Mouse (Mus musculus) lung, postnatal 14 days (tissue): ENCODE measurements at regions not wholly inside any gene's neighbourhood (a gene's known extent, or its start where the extent isn't known, plus 50 kb on each side); places are given as distances from the start of the nearest gene placed in this dataset.

Experiments used
- DNase-seq: peaks from one replicate; pipeline ENCODE4 v3.0.0; 2021

DNA sequence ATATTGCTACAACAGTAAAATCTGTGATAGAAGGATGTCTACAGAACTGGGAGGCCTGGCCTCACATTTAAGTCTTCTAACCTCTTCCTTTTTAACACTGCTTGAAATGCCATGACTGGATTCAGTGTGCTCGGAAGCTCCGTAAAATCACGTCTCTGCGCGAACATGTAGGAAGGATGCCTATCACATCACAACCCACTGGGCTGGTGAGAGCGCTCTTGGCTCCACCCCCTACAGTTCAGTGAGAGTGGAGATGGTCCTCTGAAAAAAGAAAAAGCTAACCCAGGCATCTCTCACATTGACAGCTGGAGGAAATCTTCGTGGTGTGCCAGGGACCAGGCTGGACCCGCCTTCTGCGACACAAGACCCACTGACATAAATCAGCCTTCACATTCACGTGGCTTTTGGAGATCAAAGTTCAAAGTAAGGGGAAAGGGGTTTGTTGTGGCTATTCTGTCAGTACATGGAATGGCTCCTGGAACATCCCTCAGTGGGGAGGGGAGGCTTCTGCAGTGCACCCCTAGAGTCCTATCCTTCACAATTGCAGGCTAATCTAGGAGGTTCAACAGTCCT lies 230.8 kb upstream of the Jmjd1c start:
- DNase-seq, result no peak

DNA sequence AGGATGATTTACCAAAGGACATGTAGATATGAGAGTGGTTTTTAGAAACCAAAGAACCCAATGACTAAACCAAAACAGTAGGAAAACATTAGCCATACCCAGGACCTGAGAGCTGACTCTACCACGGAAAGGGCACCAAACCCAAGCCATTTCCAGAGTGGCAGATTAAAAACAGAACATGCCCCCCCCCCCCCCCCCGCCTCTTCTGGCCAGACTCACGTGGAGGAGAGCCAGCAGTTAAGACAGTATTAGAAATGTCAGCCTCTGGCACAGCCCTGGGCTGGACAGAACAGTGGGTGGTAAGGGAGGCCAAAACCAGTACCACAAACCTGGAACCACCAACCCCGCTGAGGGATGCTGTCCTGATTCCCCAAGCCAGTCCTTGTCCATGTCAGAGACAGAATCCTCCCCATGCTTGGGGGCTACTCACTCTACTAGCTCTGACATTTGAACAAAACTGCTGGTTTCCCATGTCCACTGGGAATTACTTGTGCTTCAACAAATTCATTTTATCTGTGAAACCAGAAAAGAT lies 224.7 kb upstream of the Jmjd1c start:
- DNase-seq, result no peak

DNA sequence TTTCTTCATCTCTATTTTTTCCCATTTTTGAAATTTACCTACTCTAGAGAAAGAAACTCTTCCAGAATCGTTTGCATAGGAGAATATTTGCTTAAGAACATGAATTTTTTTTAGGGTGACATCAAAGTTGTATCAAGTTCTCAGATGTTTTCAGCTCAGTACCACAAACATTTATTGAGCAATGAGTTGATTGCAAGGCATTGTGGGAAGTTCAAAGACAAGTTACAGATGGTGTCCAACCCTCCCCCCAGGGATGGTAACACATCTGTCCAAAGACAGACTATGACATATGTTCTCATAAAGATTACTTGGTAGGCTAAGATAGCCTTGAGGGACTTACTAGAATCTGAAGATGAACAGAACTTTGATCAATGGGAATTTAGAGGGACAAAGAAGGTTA lies 224.3 kb upstream of the Jmjd1c start:
- no peak for DNase-seq

DNA sequence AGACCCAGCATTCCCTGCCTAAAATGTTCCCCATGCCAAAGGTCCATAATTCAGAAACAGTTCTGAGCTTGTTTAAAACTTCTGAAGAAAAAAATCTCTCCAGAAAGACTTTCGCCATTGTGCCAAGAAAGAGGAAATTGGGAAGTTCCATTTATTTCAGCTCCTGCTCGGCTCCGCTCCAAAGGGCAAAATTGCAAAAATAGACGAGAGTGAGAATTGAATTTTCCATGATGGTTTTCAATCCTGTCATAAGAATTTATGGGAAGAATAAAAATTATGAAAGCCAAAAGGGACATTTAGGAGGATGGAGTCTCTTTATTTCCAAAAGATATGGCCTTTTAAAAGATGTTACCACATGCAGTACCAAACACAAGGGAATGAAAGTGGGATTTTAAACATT lies 222.5 kb upstream of the Jmjd1c start:
- peak; percentile 67 for DNase-seq

DNA sequence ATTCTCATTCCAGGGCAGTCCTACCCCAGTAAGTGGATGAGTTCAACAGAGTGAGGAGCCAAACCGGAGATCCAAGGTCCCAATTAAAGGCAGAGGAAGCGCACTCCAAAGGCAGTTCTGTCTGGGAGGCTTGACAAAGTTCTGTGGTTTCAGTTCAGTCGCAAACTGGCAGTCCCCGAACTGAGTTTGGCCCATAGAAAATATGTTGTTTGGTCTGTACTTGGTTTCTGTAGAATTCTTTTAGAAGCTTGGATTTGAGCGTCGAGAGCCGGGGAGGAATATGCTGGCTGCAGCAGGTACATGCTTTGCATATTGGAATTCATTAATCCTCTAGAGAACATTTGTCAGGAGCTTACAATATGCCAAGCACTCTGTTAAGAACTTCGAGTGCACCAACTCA lies 216.9 kb upstream of the Jmjd1c start:
- no peak for DNase-seq

DNA sequence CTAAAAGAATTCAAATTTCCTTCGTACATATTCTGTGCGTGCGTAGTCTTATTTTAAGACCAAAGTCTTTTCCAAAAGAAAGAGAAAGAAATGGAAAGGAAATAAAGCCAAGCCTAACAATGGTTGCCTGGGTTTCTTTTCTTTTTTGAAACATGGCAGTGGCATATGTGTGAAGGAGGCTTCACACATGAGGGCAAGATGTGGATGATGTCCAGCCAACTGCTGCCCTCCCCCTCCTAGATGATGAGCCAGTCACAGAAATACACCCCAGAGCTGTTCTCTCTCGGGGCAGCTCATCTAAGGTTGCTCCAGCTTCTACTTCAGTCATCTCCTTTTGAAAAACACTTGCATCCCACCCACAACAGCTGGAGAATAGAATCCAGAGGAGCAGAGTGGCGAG lies 213.1 kb upstream of the Jmjd1c start:
- DNase-seq, result no peak

DNA sequence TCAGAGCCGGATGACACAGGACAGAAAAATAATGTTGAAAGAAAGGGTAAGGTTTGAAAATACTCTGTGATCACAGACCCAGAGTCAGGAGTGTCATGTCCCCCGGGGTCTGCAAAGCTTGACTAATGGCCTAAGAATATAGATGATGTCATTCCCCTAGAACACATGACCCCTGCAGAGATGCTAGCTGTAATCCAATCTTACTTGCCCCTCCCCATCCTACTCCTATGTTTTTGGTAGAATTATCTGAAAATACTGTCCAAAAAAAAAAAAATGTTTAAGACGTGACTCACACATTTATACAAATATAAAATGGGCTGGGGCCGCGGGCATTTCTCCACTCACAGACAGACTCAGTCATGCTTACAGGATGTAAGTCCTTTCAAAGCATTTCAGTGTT lies 210.3 kb upstream of the Jmjd1c start:
- no peak for DNase-seq

DNA sequence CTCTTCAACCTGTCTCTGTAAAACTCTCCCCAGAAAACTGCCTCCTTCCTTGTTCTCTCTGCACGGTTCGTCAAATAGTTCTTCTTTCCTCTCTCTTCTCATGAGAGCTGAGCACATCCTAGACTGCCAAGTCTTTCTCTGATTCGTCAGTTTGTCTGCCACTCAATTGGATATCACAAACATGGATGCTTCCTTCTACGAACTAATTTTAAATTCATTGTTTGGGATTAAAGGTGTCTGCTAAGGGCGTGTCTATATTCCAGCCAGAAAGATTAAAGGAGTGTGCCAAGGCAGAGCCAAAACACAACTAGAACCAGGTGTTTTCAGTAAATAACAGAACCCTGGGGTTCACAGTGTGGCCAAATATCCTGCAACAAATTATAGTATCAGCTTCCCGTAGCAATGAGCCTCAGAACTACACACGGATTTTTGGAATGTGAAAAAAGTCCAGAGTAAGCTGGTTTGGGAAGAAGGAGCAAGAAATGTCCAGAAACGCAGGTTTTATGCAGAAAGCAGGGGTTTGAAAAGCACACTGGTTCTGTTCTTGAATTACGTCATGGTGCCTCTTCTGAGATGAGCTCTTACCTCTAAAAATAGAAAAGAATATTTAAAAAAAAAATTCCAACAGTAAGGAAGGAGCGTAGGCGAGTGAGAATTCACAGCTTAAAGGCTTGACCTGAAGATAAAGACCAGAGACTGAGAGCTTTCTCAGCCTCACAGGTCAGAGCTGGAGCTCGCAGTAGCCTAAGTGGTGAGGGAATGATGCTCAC lies 206.0 kb upstream of the Jmjd1c start:
- DNase-seq, result no peak

DNA sequence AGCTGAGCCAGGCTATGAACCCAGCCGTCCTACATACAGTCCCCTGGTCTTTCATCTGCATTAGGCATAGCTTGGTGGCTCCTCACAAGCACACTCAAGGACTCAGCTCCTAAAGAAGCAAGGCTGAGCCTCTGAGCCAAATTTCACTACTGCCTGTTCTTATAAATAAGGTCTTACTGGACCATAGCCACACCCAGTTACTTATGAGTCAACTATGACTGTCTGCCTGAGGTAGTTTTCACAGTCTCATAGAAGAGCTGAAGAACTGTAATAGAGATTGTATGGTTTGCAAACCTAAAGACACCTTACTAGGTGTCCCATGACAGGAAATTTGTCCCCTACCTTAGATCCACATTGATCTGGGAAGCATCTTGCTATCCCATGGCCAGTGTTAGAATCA lies 204.1 kb upstream of the Jmjd1c start:
- no peak for DNase-seq

DNA sequence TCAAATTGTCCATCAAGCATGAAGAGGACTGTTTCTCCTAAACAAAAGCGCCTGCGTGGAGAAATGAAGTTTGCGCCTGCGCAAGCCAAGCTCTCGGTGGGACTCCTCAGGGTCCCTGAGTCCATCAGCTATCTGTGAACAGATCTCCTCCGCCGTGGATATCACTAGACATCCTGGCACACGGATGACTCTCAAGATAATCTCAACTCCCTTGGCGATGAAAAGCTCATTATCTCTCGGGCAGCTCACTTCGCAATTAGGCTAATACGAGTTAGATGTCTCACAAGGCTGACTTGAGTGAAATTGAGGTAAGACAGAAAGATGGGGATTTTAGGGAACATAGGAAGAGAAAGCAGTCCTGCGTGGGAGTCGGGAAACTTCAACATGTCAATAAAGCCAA lies 202.1 kb upstream of the Jmjd1c start:
- DNase-seq, result no peak

DNA sequence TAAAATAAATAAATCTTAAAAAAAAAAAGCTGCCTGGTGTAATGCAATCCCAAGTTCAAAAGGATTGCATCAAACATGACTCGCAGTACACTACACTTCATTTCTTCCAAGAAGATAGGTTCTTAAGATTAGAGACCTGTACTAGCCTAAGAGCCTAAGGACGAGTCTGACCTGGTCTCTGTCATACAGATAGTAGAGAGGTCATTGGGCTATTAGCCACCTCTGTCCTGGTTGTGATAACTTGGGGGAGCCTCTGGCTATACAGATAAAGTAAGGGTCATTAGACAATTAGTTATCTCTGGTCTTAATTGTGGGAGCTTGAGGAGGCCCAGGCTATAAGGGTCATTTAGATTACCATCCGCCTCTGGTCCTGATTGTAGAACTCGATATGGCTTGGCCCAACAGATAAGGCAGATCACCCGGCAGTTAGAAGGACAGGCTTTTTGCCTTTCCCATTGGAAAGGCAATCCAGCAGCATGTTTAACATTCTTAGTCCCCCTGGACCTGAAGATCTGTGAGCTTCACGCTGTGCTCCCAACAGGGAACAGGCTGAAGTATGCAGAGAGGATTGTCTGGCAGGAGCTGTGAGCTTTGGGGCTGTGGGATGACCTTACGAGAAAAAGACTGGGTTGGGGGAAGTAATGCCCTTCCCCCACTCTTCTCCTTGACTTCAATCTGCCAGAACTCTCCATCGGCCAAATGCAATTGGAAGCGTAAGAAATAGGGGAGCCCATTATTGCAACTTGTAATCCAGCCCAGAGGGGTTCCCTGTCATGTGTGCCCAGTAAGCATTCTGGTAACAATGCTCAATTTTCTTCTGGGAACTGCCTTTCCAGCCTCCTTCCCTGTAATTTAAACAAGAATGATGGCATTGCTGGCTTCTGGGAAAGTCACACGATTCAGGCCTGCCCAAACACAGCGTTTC lies 199.0 kb upstream of the Jmjd1c start:
- no peak for DNase-seq

DNA sequence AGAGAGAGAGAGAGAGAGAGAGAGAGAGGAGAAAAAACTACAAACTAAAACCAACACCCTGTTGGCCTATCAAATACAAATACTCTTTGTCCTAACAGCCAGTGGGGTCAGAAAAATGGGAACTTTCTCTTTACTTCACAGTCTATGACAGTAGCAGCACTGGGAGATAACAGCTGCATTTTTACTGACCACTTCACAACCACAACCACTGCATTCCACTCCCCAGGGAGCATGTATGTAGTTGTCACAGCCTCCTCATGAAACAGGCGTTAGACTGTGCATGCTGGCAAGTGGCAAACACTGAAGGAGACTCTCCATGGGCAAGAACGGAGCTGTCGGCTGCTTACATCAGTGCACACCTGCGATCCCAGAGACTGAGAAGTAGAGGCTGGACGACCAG lies 196.2 kb upstream of the Jmjd1c start:
- no peak for DNase-seq

DNA sequence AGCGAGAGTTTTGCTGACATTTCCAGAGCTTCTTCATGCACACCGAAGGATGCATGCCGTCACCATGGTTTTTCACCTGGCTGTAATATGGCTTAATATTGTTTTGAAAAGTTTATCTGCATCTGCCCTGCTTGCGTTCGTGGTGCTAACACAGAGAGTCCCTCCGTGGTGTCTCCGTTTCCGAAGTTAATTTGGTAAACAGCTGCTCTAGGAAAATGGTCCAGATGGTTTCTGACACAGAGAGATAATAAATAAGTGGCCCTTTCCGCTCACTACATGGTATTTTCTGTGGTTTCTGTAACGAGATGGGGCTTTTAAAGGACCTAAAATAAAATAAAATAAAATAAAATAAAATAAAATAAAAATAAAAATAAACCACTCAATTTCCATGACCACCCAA lies 195.1 kb upstream of the Jmjd1c start:
- DNase-seq, result no peak

DNA sequence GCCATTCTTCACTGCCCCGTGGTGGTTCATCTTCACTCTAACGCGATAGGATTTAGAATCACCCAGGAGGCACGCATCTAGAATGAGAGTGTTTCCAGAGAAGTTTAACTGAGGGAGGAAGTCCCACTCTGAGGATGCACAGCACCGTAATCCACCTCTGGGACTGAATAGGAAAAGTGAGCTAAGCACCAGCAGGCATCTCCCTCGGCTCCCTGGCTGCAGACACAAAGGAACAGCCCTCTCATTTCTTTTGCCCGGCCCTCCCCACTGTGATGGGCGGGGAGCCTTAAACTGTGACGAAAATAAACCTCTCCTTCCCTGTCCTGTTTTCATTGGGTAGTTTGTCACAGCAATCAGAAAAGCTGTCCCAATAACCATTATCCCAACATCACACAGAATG lies 194.1 kb upstream of the Jmjd1c start:
- no peak for DNase-seq

DNA sequence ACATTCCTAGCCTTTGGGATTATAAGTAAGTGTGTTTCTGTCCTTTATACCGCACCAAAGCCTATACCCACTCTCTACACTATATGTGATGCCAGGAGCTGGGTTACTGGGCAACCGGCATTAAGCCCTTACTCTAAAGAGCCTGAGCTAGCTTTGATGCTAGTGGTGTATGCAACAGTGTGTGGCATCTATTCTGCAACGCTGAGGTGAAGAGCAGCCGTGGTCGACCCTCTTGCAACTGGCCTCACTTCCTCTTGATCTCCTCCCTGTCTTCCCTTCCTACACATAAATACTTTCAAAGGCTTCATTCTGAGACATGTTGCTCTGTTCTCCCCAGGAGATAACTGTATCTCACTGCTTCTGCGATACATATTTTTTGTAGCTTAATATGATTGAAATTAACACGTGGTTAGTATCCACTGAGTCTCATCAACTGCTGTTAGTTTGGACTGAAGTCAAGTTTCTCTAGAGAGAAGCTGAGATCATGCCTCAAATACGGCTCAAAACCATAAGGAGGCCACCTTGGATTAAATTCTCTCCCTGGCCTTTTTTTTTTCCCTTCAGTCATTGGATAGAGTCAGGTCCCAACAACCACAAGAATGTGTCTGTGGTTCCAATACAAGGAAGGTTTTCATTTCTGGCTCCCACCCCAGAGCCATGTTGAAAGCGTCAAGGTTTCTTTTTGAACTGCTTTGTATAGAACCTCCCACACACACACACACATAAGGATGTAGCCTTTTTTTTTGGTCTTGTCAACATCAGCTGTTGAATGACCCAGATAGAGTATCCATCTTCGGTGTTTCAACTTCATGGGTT lies 191.2 kb upstream of the Jmjd1c start:
- no peak for DNase-seq

DNA sequence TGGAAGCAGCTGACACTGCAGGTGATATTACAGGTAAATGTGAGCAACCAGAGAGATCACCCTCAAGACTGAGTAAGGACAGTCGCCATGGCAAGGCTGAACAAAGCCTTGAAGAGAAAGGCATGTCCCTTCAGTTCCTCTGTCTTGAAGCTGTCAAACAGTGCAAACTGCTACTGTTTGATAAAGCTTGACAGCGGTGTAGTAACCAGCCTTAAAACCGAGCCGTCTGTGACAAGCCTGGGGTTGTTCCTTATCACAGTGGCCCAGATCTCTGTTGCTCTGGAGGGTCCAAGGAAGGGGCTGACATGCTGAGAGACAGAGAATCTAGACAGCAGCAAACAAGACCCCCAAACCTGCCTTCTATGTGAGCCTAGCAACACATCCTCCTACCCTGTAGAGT lies 188.1 kb upstream of the Jmjd1c start:
- no peak for DNase-seq

DNA sequence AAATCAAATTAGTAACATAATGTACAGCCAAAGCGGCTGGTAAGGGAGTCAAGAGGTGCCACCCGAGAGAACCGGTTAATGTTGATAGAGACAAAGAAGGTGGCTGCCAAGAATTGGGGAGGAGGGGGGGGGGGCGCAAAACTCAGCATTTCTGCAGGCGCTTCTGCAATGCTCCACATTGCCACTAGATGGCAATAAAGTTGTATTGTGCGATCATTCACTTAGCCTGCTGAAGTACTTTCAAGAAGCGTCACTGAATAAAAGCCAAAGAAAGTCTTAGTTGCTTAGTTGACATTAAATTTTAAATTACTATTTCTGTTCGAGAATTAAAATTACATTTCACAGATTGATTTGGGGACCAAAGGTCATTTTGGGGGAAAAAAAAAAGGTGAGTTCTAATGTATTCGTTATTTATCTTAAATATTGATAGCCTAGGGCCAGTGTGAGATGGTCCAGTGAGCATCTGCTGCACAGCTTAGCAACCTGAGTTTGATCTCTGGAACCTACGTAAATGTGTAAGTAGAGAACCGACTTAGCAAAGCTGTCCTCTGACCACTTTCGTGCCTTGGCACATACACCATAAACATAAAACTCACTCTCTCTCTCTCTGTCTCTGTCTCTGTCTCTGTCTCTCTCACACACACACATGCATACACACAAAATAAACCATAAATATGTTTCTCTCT lies 186.6 kb upstream of the Jmjd1c start:
- peak; percentile 68 for DNase-seq

DNA sequence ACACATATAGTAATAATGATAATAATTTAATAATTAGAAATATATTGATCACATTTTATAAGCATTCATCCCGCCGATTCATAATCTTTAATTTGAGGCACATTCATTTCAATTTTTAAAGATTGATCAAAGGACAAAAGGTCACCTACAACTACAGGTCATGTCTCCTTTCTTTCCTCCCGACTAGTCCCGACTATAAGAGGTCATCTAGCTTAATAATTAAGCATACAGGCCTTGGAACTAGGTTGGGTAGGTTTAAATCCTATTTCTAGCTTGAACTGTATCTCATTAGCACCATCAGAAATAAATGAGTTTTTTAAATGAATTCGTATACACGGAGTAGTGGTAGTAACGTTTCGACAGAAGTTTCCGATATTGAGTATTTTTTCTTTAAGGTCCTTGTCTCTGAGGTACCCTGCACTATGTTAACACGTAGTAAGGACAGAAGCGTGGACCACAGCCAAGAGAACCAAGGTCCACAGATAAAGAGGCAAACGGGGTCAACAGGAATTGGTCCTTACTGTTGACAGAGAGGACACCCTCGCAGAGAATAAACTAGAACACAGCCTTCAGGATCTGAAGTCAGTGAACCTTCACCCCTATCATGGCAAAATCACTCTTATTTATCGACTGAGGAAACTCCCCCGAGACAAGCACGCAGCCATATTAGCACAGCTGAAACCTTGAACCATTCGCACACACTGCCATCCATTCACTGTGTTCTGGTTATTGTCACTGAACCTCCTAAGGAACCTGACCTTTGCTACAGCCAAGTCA lies 185.8 kb upstream of the Jmjd1c start:
- no peak for DNase-seq

DNA sequence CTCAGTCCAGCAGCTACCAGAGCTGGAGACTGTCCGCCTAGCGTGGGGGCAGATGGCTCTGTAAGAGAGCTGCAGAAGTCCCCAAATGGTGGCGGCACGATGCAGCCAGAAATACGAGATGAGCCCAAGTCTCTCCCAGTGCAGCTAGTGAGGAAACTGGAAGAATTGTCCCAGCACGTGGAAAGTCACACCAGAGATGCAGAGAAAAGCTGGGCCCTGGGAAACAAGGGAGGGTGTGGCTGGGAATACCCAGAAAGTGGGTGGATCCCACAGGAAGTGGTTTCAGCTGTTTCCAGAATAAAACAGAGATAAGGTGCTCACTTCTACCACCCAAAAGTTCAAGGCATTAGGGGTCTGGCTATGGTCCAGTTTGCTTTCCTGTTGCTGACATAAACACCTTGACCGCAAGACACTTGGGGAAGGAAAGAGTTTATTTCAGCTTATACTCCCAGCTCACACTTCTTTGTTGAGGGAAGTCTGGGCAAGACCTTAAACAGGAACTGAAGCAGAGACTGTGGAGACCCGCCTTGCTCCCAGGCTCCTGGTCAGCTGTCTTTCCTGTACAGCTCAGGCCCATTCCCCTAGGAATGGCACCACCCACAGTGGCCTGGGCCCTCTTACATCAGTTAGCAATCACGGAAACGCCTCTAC lies 184.5 kb upstream of the Jmjd1c start:
- peak; percentile 65 for DNase-seq

DNA sequence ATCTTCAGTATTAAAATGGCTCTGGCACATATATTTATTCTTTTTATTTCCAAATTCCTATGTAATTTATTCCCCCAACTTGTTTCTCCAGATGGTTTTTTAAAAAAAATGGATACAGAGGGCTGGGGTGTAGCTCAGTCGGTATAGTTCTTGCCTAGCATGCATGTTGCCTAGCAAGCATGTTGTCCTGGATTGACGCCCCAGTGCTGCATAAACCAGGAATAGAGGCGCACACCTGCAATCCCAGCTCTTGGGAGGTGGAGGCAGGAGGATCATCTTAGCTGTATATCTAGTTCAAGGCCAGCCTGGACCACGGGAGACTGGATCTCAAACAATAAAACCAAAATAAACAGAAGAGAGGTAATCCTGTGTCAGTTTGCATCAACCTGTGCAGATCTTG lies 183.5 kb upstream of the Jmjd1c start:
- no peak for DNase-seq

DNA sequence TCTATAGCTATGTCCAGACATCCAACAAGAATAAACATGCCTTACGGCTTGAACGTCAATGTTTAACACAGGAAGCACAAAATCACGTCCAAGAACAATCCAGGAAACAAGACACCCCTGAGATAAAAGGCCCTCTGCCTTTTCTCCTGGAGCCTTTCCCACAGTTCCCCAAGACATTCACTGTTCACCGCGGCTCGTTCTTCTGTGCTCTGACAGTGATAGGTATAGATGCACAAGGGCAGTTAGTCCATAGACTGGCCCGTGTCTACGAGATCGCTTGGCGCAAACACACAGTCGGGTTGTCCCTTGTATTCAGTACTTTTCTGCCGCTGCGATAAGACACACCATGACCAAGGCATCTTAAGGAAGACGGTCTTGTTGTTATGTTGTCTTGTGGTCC lies 182.7 kb upstream of the Jmjd1c start:
- no peak for DNase-seq
